Mouse (Mus musculus) bone marrow macrophage, adult 2 months (primary cell): ENCODE results near the gene Zbtb8os.

Source experiments
- CTCF ChIP-seq: IDR thresholded peaks from 2 replicates; pipeline ENCODE4 v1.5.1; 2012; ENCODE audit warnings: low read depth, mild to moderate bottlenecking, low read length, moderate library complexity
- POLR2A ChIP-seq: IDR thresholded peaks from 2 replicates; pipeline ENCODE4 v1.6.1; 2012; ENCODE audit warnings: mild to moderate bottlenecking, low read depth, low read length, borderline replicate concordance

DNA sequence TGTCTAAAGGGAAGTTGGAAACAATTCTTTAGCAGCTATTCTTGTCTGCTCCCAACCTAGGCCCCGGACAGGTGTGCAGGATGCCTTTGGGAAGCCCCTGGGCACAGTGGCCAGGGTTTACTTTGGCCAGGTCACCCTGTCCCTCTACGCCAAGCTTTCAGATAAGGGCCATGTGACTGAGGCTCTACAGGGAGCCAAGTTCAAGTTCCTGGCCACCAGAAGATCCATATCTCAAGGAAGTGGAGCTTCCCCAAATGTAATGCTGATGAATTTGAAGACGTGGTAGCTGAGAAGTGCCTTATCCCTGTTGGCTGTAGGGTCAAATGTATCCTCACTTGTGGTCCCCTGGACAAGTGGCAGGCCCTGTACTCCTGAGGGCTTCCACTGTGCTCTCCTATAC lies 44.3 kb downstream of the Zbtb8os start:
- TF ChIP-seq POLR2A: no peak
- no peak for TF ChIP-seq CTCF
